In the genomic region with DNA sequence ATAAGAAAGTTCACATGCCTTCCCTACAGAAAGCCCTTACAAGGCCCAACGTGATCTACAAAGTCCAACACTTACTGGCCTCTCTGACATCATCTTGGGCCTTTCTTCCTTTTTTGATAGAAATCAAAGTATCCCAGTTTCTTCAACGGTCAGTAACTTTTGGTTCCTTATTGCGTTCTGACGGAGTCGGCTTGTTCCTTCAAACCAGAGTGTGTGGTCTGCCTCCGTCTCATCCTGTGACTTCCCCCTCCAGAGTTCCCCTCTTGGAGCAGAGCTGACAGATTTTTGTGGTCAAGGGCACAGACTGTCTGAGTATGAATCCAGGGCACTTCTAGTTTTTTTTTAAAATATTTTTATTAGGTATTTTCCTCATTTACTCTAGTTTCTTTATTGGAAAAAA, we compare ENCODE assay signal across 20 mouse cellular contexts. TPM values are rescaled to one million over a fixed set of nuclear protein-coding genes. Genes with fewer than 3 reads are reported as not detected.
DNase-seq lines count a peak whose midpoint lies in the region; ATAC-seq and TF ChIP-seq lines count a peak whose summit lies in the region.
"Had no signal": no experiment of that assay in that cellular context is flagged by ENCODE, and none has a peak within 500 bp of the region (broad histone marks: within the 10 kb centered on the region; RNA-seq: fewer than 3 reads in every experiment).

No protein-coding gene starts in this region.

- intact Hi-C loops in heart, adult 2 months (cut with DNase I): no loop called here

- WGBS in heart, adult 2 months: 68% methylated on average over 6 of the region's 6 CpGs
- WGBS in lung, postnatal 0 days: 82% methylated on average over 6 of the region's 6 CpGs
- WGBS in limb, embryonic 10.5 days: 90% methylated on average over 6 of the region's 6 CpGs

- no peak overlapping the region for H3K4me3 ChIP-seq in heart, adult 2 months
- no peak overlapping the region for H3K4me3 ChIP-seq in lung, postnatal 0 days (ENCODE audit: low read depth, low read length)
- no peak overlapping the region for H3K4me3 ChIP-seq in brown adipose tissue, adult 24 weeks (ENCODE audit: insufficient read depth, low read depth, low read length)
- no peak overlapping the region for H3K4me3 ChIP-seq in limb, embryonic 10.5 days
- H3K4me3 ChIP-seq: forebrain, embryonic 10.5 days; heart, embryonic 10.5 days; kidney, embryonic 15.5 days; limb, embryonic 13.5 days; neural tube, embryonic 13.5 days had no signal

- H3K27ac ChIP-seq in heart, adult 2 months: 0 out of 2 replicates have a peak overlapping the region, but pooled peaks have one; percentile 1
- H3K27ac ChIP-seq in lung, postnatal 0 days (ENCODE audit: low read length): no peak overlapping the region
- H3K27ac ChIP-seq in brown adipose tissue, adult 24 weeks (replicated peaks; ENCODE audit: low read depth, low read length): peak overlapping the region; percentile 69
- H3K27ac ChIP-seq in limb, embryonic 10.5 days: no peak overlapping the region
- H3K27ac ChIP-seq: forebrain, embryonic 10.5 days; heart, embryonic 10.5 days; limb, embryonic 13.5 days; neural tube, embryonic 13.5 days had no signal

- H3K9ac ChIP-seq in heart, adult 2 months (ENCODE audit: low read depth, low read length): no peak overlapping the region
- no peak overlapping the region for H3K9ac ChIP-seq in lung, postnatal 0 days (replicated peaks; ENCODE audit: low read depth)
- H3K9ac ChIP-seq: kidney, embryonic 15.5 days; limb, embryonic 13.5 days; neural tube, embryonic 13.5 days had no signal

- TF ChIP-seq EP300 in heart, adult 2 months (IDR thresholded peaks at IDR 0.05; ENCODE audit: insufficient read depth, low read depth, low read length): no peak
- TF ChIP-seq EP300 in lung, postnatal 0 days (IDR thresholded peaks at IDR 0.05): no peak

- TF ChIP-seq POLR2A in heart, adult 2 months (IDR thresholded peaks at IDR 0.05; ENCODE audit: insufficient read depth, low read depth, low read length): no peak

- peaks cover 1% of the 10 kb centered on the region; the same call in 1 of the 2 replicates for H3K4me1 ChIP-seq in heart, adult 2 months (ENCODE audit: control insufficient read depth, insufficient read depth, low read length)
- no peaks in the 10 kb centered on the region for H3K4me1 ChIP-seq in lung, postnatal 0 days (ENCODE audit: insufficient read depth, low read depth, low read length)
- peaks cover 3% of the 10 kb centered on the region; the same call in 1 of the 2 replicates for H3K4me1 ChIP-seq in brown adipose tissue, adult 24 weeks (ENCODE audit: control insufficient read depth, insufficient read depth, insufficient read length, low read length)
- H3K4me1 ChIP-seq in limb, embryonic 10.5 days: no peaks in the 10 kb centered on the region
- H3K4me1 ChIP-seq: forebrain, embryonic 10.5 days; heart, embryonic 10.5 days; kidney, embryonic 15.5 days; limb, embryonic 13.5 days; neural tube, embryonic 13.5 days had no signal

- TF ChIP-seq CTCF in heart, adult 2 months (IDR thresholded peaks at IDR 0.05): no peak
- no peak for TF ChIP-seq CTCF in lung, postnatal 0 days (IDR thresholded peaks at IDR 0.05)

- ATAC-seq in lung, postnatal 0 days: peak; percentile 47; the same call in 1 of the 2 replicates
- ATAC-seq: midbrain, embryonic 16.5 days had no signal

- H3K27me3 ChIP-seq in heart, adult 2 months (ENCODE audit: control insufficient read depth, insufficient read depth, low read length): no peaks in the 10 kb centered on the region
- no peaks in the 10 kb centered on the region for H3K27me3 ChIP-seq in lung, postnatal 0 days (replicated peaks; ENCODE audit: insufficient read depth, low read length)
- no peaks in the 10 kb centered on the region for H3K27me3 ChIP-seq in limb, embryonic 10.5 days (ENCODE audit: low read depth, poor library complexity, severe bottlenecking)
- H3K27me3 ChIP-seq: kidney, embryonic 15.5 days; limb, embryonic 13.5 days; neural tube, embryonic 13.5 days had no signal

- H3K79me2 ChIP-seq in heart, adult 2 months (replicated peaks; ENCODE audit: control insufficient read depth, insufficient read depth, low read length): no peaks in the 10 kb centered on the region

- peak in 1 of 2 experiments; percentile 34 for DNase-seq in heart, adult 2 months
- no peak for DNase-seq in heart, adult 8-10 months (ENCODE audit: low spot score)
- DNase-seq in lung, postnatal 0 days (ENCODE audit: low spot score): peak; percentile 43
- no peak for DNase-seq in lung, postnatal 10 days
- DNase-seq in monocyte, adult 2 months (ENCODE audit: low read depth in 1 of 2, low spot score in 2 of 2): peak; percentile 67 to 74
- no peak for DNase-seq in limb, embryonic 10.5 days (ENCODE audit: low spot score)
- DNase-seq in adrenal gland, adult 2 months: no peak
- DNase-seq: adrenal gland, postnatal 36 days; B cell, adult 2 months; cerebellum, adult 18-20 months; layer of hippocampus, postnatal 36 days had no signal

- no peaks in the 10 kb centered on the region for H3K9me3 ChIP-seq in lung, postnatal 0 days (ENCODE audit: low read length)
- H3K9me3 ChIP-seq in limb, embryonic 10.5 days (replicated peaks): no peaks in the 10 kb centered on the region
- H3K9me3 ChIP-seq: kidney, embryonic 15.5 days; neural tube, embryonic 13.5 days had no signal

- H3K36me3 ChIP-seq in heart, adult 2 months (ENCODE audit: control insufficient read depth, insufficient read depth, low read length): no peaks in the 10 kb centered on the region
- no peaks in the 10 kb centered on the region for H3K36me3 ChIP-seq in lung, postnatal 0 days (ENCODE audit: insufficient read depth, low read length)
- no peaks in the 10 kb centered on the region for H3K36me3 ChIP-seq in limb, embryonic 10.5 days
- H3K36me3 ChIP-seq: forebrain, embryonic 10.5 days; heart, embryonic 10.5 days; kidney, embryonic 15.5 days; limb, embryonic 13.5 days; neural tube, embryonic 13.5 days had no signal

- H3K4me2 ChIP-seq in lung, postnatal 0 days (replicated peaks; ENCODE audit: low read depth, low read length): no peak overlapping the region
- H3K4me2 ChIP-seq: kidney, embryonic 15.5 days; limb, embryonic 13.5 days; neural tube, embryonic 13.5 days had no signal

RNA-seq across cellular contexts. Expression of gene Tm4sf5, which starts 15.4 kb away (rescaled TPM):
- 1 to 10 TPM; 1.2 to 1.3 TPM for total RNA-seq in heart, adult 2 months (2021)
- 1.5 and 2.1 TPM in 2 replicates for polyA plus RNA-seq in heart, adult 2 months (2012; rRNA removed)
- total RNA-seq in heart, adult 8-10 months (2022): 1 to 10 TPM in 3 of 4 experiments, under 1 TPM in 1; 0.49 to 2.2 (median 1.5) TPM
- polyA plus RNA-seq in lung, postnatal 0 days (2015; fragmentation: Nextera tagmentation; extraction: Ambion mirVana): 2.6 and 3.8 TPM in 2 replicates
- not detected in 2 replicates for polyA plus RNA-seq in brown adipose tissue, adult 24 weeks (2012; ENCODE audit: insufficient read depth, insufficient read length, missing spikeins)
- 0.98 and 1.2 TPM in 2 replicates for polyA plus RNA-seq in limb, embryonic 10.5 days (2016; fragmentation: Nextera tagmentation; extraction: Ambion mirVana)
- total RNA-seq in adrenal gland, adult 2 months (2021): 1 to 10 TPM in 1 of 2 experiments, under 1 TPM in 1; 0.52 to 1.5 TPM
- polyA plus RNA-seq in adrenal gland, adult 2 months (2012; rRNA removed): 0.51 TPM in 1 of 2 replicates, not detected in the other
- total RNA-seq: layer of hippocampus, postnatal 36 days had no signal

RNA-seq across cellular contexts. Expression of gene Vmo1, which starts 24.7 kb away (rescaled TPM):
- total RNA-seq in heart, adult 2 months (2021): not detected
- not detected in 2 replicates for polyA plus RNA-seq in heart, adult 2 months (2012; rRNA removed)
- not detected for total RNA-seq in heart, adult 8-10 months (2022)
- polyA plus RNA-seq in lung, postnatal 0 days (2015; fragmentation: Nextera tagmentation; extraction: Ambion mirVana): 0.43 and 0.68 TPM in 2 replicates
- polyA plus RNA-seq in brown adipose tissue, adult 24 weeks (2012; ENCODE audit: insufficient read depth, insufficient read length, missing spikeins): not detected in 2 replicates
- polyA plus RNA-seq in limb, embryonic 10.5 days (2016; fragmentation: Nextera tagmentation; extraction: Ambion mirVana): 0.30 TPM in 1 of 2 replicates, not detected in the other
- under 1 TPM in 1 of 2 experiments, not detected in 1; 0.45 TPM for total RNA-seq in adrenal gland, adult 2 months (2021)
- not detected in 2 replicates for polyA plus RNA-seq in adrenal gland, adult 2 months (2012; rRNA removed)
- total RNA-seq: heart, postnatal 36 days; layer of hippocampus, postnatal 36 days had no signal
- polyA plus RNA-seq: heart, embryonic 10.5 days; midbrain, embryonic 16.5 days had no signal

RNA-seq across cellular contexts. Expression of gene Gltpd2, which starts 29.3 kb away (rescaled TPM):
- total RNA-seq in heart, adult 2 months (2021): not detected
- not detected in 2 replicates for polyA plus RNA-seq in heart, adult 2 months (2012; rRNA removed)
- total RNA-seq in heart, adult 8-10 months (2022): not detected
- 0.64 and 0.86 TPM in 2 replicates for polyA plus RNA-seq in lung, postnatal 0 days (2015; fragmentation: Nextera tagmentation; extraction: Ambion mirVana)
- not detected in 2 replicates for polyA plus RNA-seq in brown adipose tissue, adult 24 weeks (2012; ENCODE audit: insufficient read depth, insufficient read length, missing spikeins)
- polyA plus RNA-seq in limb, embryonic 10.5 days (2016; fragmentation: Nextera tagmentation; extraction: Ambion mirVana): 0.16 and 0.19 TPM in 2 replicates
- total RNA-seq in adrenal gland, adult 2 months (2021): under 1 TPM in 1 of 2 experiments, not detected in 1; 0.23 TPM
- 0.22 and 0.31 TPM in 2 replicates for polyA plus RNA-seq in adrenal gland, adult 2 months (2012; rRNA removed)
- total RNA-seq: adrenal gland, postnatal 36 days; heart, postnatal 36 days; layer of hippocampus, postnatal 36 days had no signal
- polyA plus RNA-seq: midbrain, embryonic 16.5 days; thymus, postnatal 0 days had no signal

RNA-seq across cellular contexts. Expression of gene Cxcl16, which starts 29.9 kb away (rescaled TPM):
- total RNA-seq in heart, adult 2 months (2021): 1 to 10 TPM; 7.9 to 8.8 TPM
- polyA plus RNA-seq in heart, adult 2 months (2012; rRNA removed): 17.6 and 20.6 TPM in 2 replicates
- total RNA-seq in heart, adult 8-10 months (2022): 10 to 100 TPM in 1 of 4 experiments, 1 to 10 TPM in 3; 8.4 to 10.3 (median 9.6) TPM
- polyA plus RNA-seq in lung, postnatal 0 days (2015; fragmentation: Nextera tagmentation; extraction: Ambion mirVana): 45.1 and 52.3 TPM in 2 replicates
- polyA plus RNA-seq in brown adipose tissue, adult 24 weeks (2012; ENCODE audit: insufficient read depth, insufficient read length, missing spikeins): 5.0 TPM in 2 replicates
- polyA plus RNA-seq in limb, embryonic 10.5 days (2016; fragmentation: Nextera tagmentation; extraction: Ambion mirVana): 0.49 TPM in 2 replicates
- 10 to 100 TPM in 1 of 2 experiments, 1 to 10 TPM in 1; 9.4 to 14.0 TPM for total RNA-seq in adrenal gland, adult 2 months (2021)
- polyA plus RNA-seq in adrenal gland, adult 2 months (2012; rRNA removed): 16.2 and 18.7 TPM in 2 replicates

RNA-seq across cellular contexts. Expression of gene Zmynd15, which starts 30.5 kb away (rescaled TPM):
- 1 to 10 TPM; 1.3 to 2.9 TPM for total RNA-seq in heart, adult 2 months (2021)
- 3.2 and 3.8 TPM in 2 replicates for polyA plus RNA-seq in heart, adult 2 months (2012; rRNA removed)
- 1 to 10 TPM; 1.1 to 2.7 (median 1.9) TPM for total RNA-seq in heart, adult 8-10 months (2022)
- 1.0 and 1.4 TPM in 2 replicates for polyA plus RNA-seq in lung, postnatal 0 days (2015; fragmentation: Nextera tagmentation; extraction: Ambion mirVana)
- polyA plus RNA-seq in brown adipose tissue, adult 24 weeks (2012; ENCODE audit: insufficient read depth, insufficient read length, missing spikeins): 0.42 TPM in 1 of 2 replicates, not detected in the other
- 0.09 TPM in 1 of 2 replicates, not detected in the other for polyA plus RNA-seq in limb, embryonic 10.5 days (2016; fragmentation: Nextera tagmentation; extraction: Ambion mirVana)
- 1 to 10 TPM; 1.2 to 1.5 TPM for total RNA-seq in adrenal gland, adult 2 months (2021)
- polyA plus RNA-seq in adrenal gland, adult 2 months (2012; rRNA removed): 4.6 and 5.3 TPM in 2 replicates

Comparison
In these comparisons a context has a peak if more than half of its experiments do, and no peak if none do; other contexts are left out.
1. DNase-seq: peak in lung, postnatal 0 days (single experiment) and monocyte, adult 2 months (2 of 2); none in heart, adult 8-10 months (single experiment), lung, postnatal 10 days (single experiment), limb, embryonic 10.5 days (single experiment) and adrenal gland, adult 2 months (single experiment).
2. H3K27ac ChIP-seq: peak in heart, adult 2 months (single experiment) and brown adipose tissue, adult 24 weeks (single experiment); none in lung, postnatal 0 days (single experiment) and limb, embryonic 10.5 days (single experiment).